Mouse (Mus musculus) hindbrain, postnatal 0 days (tissue): ENCODE measurements at regions not wholly inside any gene's neighbourhood (a gene's known extent, or its start where the extent isn't known, plus 50 kb on each side); places are given as distances from the start of the nearest gene placed in this dataset.

Experiments used
- ATAC-seq: fragments of 200-750 bp; cut with Nextera tagmentation; 2 replicates; pipeline ENCODE4 v1.8.0; 2017; ENCODE audit warnings: mild to moderate bottlenecking, moderate TSS enrichment, moderate library complexity
- DNase-seq: peaks from one replicate; pipeline ENCODE4 v3.0.0-alpha.2; 2015; ENCODE audit warnings: low spot score
- H3K27ac ChIP-seq: fragments of 300-500 bp; sonication (generic); 2 replicates; pipeline ENCODE4 v1.5.1; 2014; ENCODE audit warnings: mild to moderate bottlenecking
- H3K27me3 ChIP-seq: fragments of 300-500 bp; sonication (generic); 2 replicates; pipeline ENCODE4 v1.6.1; 2014; ENCODE audit warnings: low read length, mixed read lengths; ENCODE audit not compliant: insufficient read depth
- H3K36me3 ChIP-seq: fragments of 300-500 bp; sonication (generic); 2 replicates; pipeline ENCODE4 v1.6.1; 2014; ENCODE audit warnings: low read length, mixed read lengths; ENCODE audit not compliant: insufficient read depth
- H3K4me1 ChIP-seq: fragments of 300-500 bp; sonication (generic); 2 replicates; pipeline ENCODE4 v1.6.1; 2014; ENCODE audit warnings: antibody characterized with exemption, low read length, mixed read lengths; ENCODE audit not compliant: insufficient read depth
- H3K4me2 ChIP-seq: fragments of 300-500 bp; sonication (generic); 2 replicates; pipeline ENCODE4 v1.6.1; 2014; ENCODE audit warnings: low read depth, mild to moderate bottlenecking, low read length, moderate library complexity, mixed read lengths
- H3K4me3 ChIP-seq: fragments of 300-500 bp; sonication (generic); 2 replicates; pipeline ENCODE4 v1.5.1; 2014; ENCODE audit warnings: low read length
- H3K9ac ChIP-seq: fragments of 300-500 bp; sonication (generic); replicated peaks from 2 replicates; pipeline ENCODE4 v1.6.1; 2014; ENCODE audit warnings: mild to moderate bottlenecking, low read length, moderate library complexity, mixed read lengths
- H3K9me3 ChIP-seq: fragments of 300-500 bp; sonication (generic); 2 replicates; pipeline ENCODE4 v1.6.1; 2016; ENCODE audit warnings: low read length, mixed read lengths
- CTCF ChIP-seq: IDR thresholded peaks from 2 replicates; pipeline ENCODE4 v1.5.1; 2016; ENCODE audit warnings: antibody characterized with exemption, control low read depth, low read depth
- WGBS: fragments of 180-500 bp; shearing (Covaris S2); extraction: QIAGEN DNeasy Blood & Tissue Kit; methylation state at CpG from one replicate; pipeline ENCODE4 v1.1.7; 2014; 5-methylcytosine and 5-hydroxymethylcytosine counted together

DNA sequence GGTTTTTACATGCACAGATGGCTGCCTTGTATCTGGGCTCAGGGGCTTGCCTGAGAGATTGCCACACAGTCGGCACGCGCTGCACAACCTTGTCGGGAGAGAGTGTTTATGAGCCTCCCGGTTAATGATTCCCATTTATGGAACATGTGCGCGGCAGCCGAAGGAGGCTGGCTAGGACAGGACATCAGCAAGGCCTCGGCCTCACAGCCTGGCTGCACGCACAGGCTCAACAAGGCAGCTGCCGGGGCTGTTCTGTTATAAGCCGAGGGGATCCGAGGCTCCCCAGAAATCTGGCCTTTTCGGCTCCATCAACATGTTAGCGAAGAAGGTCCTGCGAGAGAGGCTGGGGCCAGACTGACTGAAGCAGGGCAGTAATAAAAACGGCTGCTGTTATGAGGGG is 86.3 kb upstream of the Rbpj start:
- Histone ChIP-seq H3K36me3 (no peaks in the 10 kb centered on the region), H3K4me2 (no peak overlapping the region), H3K9ac (no peak overlapping the region), H3K9me3 (no peaks in the 10 kb centered on the region), H3K4me3 (no peak overlapping the region), H3K4me1 (no peaks in the 10 kb centered on the region), H3K27ac (peak overlapping the region; percentile 0; the same call in 1 of the 2 replicates), H3K27me3 (no peaks in the 10 kb centered on the region)
- ATAC-seq (peak; percentile 44; the same call in 1 of the 2 replicates), DNase-seq (peak; percentile 37)
- no peak for TF ChIP-seq CTCF
- 52% methylated on average over 17 of the region's 17 CpGs for WGBS

DNA sequence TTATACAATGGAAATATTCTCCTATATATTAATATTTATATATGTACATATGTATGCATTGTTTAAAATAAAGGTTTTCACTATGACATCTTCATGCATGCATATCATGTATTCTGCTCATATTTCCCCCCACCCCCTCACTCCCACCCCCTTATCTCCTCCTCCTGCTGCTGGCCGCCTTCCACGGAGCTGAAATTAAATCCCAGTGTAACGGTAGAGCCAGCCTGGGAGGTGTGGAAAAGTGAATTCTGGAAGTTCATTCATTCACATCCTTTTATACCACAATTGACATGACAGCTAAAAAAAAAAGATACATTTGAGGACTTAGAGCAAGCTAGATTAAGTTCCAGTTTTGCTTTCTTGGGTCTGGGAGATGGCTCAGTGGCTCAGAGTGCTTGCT is 85.7 kb upstream of the Rbpj start:
- ATAC-seq = no peak
- H3K4me1 ChIP-seq = no peaks in the 10 kb centered on the region
- no peak overlapping the region for H3K9ac ChIP-seq
- H3K27me3 ChIP-seq = no peaks in the 10 kb centered on the region
- 23% methylated on average over 3 of the region's 3 CpGs for WGBS
- TF ChIP-seq CTCF = no peak
- no peak overlapping the region for H3K4me3 ChIP-seq
- no peak overlapping the region for H3K4me2 ChIP-seq
- H3K27ac ChIP-seq = no peak overlapping the region
- H3K36me3 ChIP-seq = no peaks in the 10 kb centered on the region
- H3K9me3 ChIP-seq = no peaks in the 10 kb centered on the region
- DNase-seq = no peak

DNA sequence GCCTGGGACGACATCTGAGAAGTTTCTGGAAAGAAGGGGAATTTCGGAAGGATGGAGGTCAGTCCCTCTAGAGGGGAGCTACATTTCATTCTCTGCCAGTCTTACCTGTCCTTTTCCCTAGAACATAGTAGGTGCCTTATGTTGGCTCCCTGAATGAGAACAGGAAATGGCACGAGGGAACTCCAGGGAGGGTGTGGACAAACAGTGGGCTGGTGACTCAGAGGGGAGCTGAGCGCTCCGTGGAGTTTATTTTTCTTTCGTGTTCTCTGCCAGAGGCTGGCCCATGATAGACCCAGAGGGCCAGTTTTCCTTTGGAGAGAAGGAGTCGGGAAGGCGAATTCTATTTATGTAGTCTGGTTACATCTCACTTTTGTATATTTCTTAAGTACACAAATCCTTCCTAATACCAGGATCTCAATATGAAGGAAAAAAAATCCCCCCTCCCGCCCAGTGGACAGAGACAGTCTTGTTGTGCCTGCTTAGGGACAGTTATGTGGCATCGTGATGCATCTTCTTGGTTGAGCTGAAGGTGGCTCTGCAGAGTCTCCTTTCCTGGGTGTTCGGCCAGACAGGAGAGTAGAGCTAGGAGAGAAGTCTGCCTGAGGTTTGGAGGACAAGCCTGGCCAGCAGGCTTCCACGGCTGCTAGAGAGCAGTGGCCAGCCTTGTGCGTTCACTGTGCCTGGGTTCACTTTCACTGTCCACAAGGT is 84.3 kb upstream of the Rbpj start:
- ATAC-seq (0 out of 2 replicates have a peak, but pooled peaks have one; percentile 44), DNase-seq (peak; percentile 35)
- 70% methylated on average over 13 of the region's 13 CpGs for WGBS
- H3K27ac ChIP-seq = no peak overlapping the region
- no peaks in the 10 kb centered on the region for H3K9me3 ChIP-seq
- no peaks in the 10 kb centered on the region for H3K4me1 ChIP-seq
- no peaks in the 10 kb centered on the region for H3K27me3 ChIP-seq
- H3K36me3 ChIP-seq = no peaks in the 10 kb centered on the region
- peak; percentile 54 for TF ChIP-seq CTCF
- H3K9ac ChIP-seq = no peak overlapping the region
- no peak overlapping the region for H3K4me3 ChIP-seq
- no peak overlapping the region for H3K4me2 ChIP-seq

DNA sequence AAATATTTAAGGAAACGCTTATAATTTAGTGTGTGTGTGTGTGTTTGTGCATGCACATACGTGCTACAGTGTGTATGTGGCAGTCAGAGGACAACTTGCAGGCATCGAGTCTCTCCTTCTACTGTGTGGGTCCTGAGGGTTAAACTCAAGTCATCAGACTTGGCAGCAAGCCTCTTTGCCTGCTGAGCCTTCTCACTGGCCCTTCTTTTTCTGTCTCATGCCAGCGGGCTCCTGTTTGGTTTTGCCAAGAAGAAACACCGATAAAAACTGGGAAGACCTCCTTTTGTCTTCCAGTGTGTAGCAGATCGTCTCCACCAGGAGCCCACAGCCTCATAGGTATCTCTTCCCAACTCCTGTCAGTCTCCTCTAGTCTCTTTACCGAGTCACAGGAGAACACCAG is 81.9 kb upstream of the Rbpj start:
- no peak overlapping the region for H3K4me2 ChIP-seq
- TF ChIP-seq CTCF = no peak
- no peak overlapping the region for H3K27ac ChIP-seq
- no peaks in the 10 kb centered on the region for H3K4me1 ChIP-seq
- 70% methylated on average over 7 of the region's 7 CpGs for WGBS
- H3K36me3 ChIP-seq = no peaks in the 10 kb centered on the region
- no peak for DNase-seq
- H3K4me3 ChIP-seq = no peak overlapping the region
- no peaks in the 10 kb centered on the region for H3K9me3 ChIP-seq
- no peak overlapping the region for H3K9ac ChIP-seq
- no peaks in the 10 kb centered on the region for H3K27me3 ChIP-seq
- no peak for ATAC-seq

DNA sequence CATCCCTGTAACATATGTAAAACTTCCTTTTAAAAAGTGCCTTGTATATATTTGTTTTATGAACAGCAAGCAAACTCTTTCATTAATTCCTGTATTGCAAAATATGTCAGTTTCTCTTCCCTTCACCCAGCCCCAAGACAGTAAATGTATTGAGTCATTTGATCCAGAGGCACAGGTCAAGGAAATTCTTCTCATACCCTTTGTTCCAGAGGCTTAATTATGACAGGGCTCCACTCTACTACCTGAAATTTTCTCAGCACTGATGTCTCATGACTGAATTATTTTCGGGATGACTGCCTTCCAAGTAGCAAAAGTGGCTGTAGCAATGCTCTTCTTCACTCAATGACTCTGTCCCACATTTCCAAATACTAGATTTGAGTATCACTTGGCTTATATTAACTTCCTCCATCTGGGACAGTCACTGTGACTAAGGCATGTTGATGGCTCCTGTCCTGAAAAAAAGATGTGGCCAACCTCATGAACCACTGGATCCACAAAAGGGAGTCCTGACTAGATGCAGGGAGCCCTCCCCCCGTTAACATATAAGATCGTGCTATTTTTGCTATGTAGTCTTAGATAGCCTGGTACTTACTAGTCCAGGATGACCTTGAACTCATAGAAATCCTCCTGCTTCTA is 80.3 kb upstream of the Rbpj start:
- no peak for ATAC-seq
- Histone ChIP-seq H3K27ac (no peak overlapping the region), H3K4me2 (no peak overlapping the region), H3K9me3 (no peaks in the 10 kb centered on the region), H3K4me3 (no peak overlapping the region), H3K27me3 (no peaks in the 10 kb centered on the region), H3K9ac (no peak overlapping the region), H3K36me3 (no peaks in the 10 kb centered on the region), H3K4me1 (no peaks in the 10 kb centered on the region)
- DNase-seq = no peak
- WGBS = 89% methylated on average over 3 of the region's 3 CpGs
- TF ChIP-seq CTCF = no peak

DNA sequence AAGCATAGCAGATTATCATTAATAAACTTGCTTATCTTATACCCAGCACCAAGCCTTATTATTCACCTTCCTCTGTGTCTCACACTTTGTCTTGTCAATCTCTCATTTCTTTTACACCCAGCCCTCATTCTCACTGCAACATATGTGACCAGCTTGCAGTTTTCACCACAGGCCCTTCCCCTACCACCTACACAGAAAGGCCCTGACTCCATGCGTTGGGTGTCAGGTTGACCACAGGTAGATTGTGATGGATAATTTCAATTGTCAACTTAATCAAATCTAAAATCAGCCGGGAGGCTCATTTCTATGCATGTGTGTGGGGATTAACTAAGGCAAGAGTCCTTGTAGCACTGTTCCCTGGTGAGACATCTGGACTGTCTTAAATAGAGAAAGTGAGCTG is 72.4 kb upstream of the Rbpj start:
- Histone ChIP-seq H3K27me3 (no peaks in the 10 kb centered on the region), H3K36me3 (no peaks in the 10 kb centered on the region)
- no peak for ATAC-seq

DNA sequence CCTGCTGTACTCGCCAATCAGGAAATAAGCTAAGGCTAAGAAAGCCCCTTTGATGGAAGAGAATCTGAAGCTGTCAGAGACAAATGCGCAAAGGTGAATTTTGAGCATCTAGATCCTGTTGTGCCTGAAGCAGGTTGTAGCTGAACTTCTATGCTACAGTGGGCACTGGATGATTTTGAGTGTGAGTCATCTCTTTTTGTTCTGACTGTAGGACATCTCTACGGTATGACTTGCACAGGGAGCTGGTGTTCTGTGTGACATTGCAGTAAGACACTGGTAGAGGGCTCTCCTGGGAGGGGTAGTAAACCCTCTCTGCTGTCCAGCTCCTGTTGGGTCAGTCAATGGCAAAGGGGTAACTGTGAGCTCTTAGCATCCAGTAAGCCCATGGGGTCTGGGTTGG is 71.4 kb upstream of the Rbpj start:
- 86% methylated on average over 3 of the region's 3 CpGs for WGBS
- no peak for TF ChIP-seq CTCF

More for the DNA sequence above, 72.4 kb upstream of the Rbpj start:
- TF ChIP-seq CTCF = no peak
- Histone ChIP-seq H3K27ac (no peak overlapping the region), H3K9ac (no peak overlapping the region), H3K4me3 (no peak overlapping the region), H3K9me3 (no peaks in the 10 kb centered on the region), H3K4me1 (no peaks in the 10 kb centered on the region), H3K4me2 (no peak overlapping the region)
- 92% methylated on average over 2 of the region's 2 CpGs for WGBS
- DNase-seq = no peak

More for the DNA sequence above, 71.4 kb upstream of the Rbpj start:
- H3K9me3 ChIP-seq = no peaks in the 10 kb centered on the region
- H3K4me2 ChIP-seq = no peak overlapping the region
- no peak overlapping the region for H3K27ac ChIP-seq
- no peaks in the 10 kb centered on the region for H3K27me3 ChIP-seq
- H3K9ac ChIP-seq = no peak overlapping the region
- DNase-seq (no peak), ATAC-seq (no peak)
- H3K36me3 ChIP-seq = no peaks in the 10 kb centered on the region
- no peak overlapping the region for H3K4me3 ChIP-seq
- no peaks in the 10 kb centered on the region for H3K4me1 ChIP-seq
